Mouse (Mus musculus) liver, embryonic 11.5 days (tissue): Measurements from ENCODE around the gene Nsg1. TPM values are rescaled to one million over a fixed set of nuclear protein-coding genes. Genes with fewer than 3 reads are reported as not detected.

ENCODE experiments used
- ATAC-seq: fragments of 200-750 bp; cut with Nextera tagmentation; replicated peaks from 2 replicates; pipeline ENCODE4 v1.8.0; 2017; ENCODE audit warnings: moderate number of reproducible peaks, mild to moderate bottlenecking, moderate TSS enrichment, moderate library complexity; ENCODE audit not compliant: low FRiP score
- DNase-seq: peaks from one replicate; pipeline ENCODE4 v3.0.0-alpha.2; 2017; ENCODE audit warnings: low spot score
- H3K27ac ChIP-seq: fragments of 300-500 bp; sonication (generic); 2 replicates; pipeline ENCODE4 v1.5.1; 2014; ENCODE audit warnings: mild to moderate bottlenecking, low read depth, low read length, control low read depth
- H3K27me3 ChIP-seq: fragments of 300-500 bp; sonication (generic); replicated peaks from 2 replicates; pipeline ENCODE4 v1.6.1; 2014; ENCODE audit warnings: low read length, mixed read lengths; ENCODE audit not compliant: control insufficient read depth, insufficient read depth
- H3K36me3 ChIP-seq: fragments of 300-500 bp; sonication (generic); 2 replicates; pipeline ENCODE4 v1.6.1; 2014; ENCODE audit warnings: mild to moderate bottlenecking, low read length, moderate library complexity, mixed read lengths; ENCODE audit not compliant: control insufficient read depth, insufficient read depth
- H3K4me1 ChIP-seq: fragments of 300-500 bp; sonication (generic); replicated peaks from 2 replicates; pipeline ENCODE4 v1.6.1; 2014; ENCODE audit warnings: low read length, mixed read lengths; ENCODE audit not compliant: control insufficient read depth, insufficient read depth
- H3K4me2 ChIP-seq: fragments of 300-500 bp; sonication (generic); 2 replicates; pipeline ENCODE4 v1.6.1; 2014; ENCODE audit warnings: mild to moderate bottlenecking, control low read depth, moderate library complexity
- H3K4me3 ChIP-seq: fragments of 300-500 bp; sonication (generic); 2 replicates; pipeline ENCODE4 v1.5.1; 2014; ENCODE audit warnings: low read depth, low read length, control low read depth
- H3K9ac ChIP-seq: fragments of 300-500 bp; sonication (generic); 2 replicates; pipeline ENCODE4 v1.6.1; 2014; ENCODE audit warnings: low read depth, low read length, control low read depth
- H3K9me3 ChIP-seq: fragments of 300-500 bp; sonication (generic); 2 replicates; pipeline ENCODE4 v1.6.1; 2016; ENCODE audit warnings: low read length, inconsistent platforms, mixed read lengths; ENCODE audit not compliant: control insufficient read depth
- WGBS: fragments of 180-500 bp; shearing (Covaris S2); extraction: QIAGEN DNeasy Blood & Tissue Kit; methylation state at CpG from one replicate; pipeline ENCODE4 v1.1.7; 2014; 5-methylcytosine and 5-hydroxymethylcytosine counted together
- polyA plus RNA-seq: library from polyadenylated mRNA; unstranded; fragments of >200 nt; fragmentation: Nextera tagmentation; extraction: Ambion mirVana; gene quantifications from 2 replicates; pipeline ENCODE4 v1.2.1, GENCODE M21; 2014

The Nsg1 gene
- polyA plus RNA-seq, 1 experiment from 2014 or later: 5.6 TPM

DNA sequence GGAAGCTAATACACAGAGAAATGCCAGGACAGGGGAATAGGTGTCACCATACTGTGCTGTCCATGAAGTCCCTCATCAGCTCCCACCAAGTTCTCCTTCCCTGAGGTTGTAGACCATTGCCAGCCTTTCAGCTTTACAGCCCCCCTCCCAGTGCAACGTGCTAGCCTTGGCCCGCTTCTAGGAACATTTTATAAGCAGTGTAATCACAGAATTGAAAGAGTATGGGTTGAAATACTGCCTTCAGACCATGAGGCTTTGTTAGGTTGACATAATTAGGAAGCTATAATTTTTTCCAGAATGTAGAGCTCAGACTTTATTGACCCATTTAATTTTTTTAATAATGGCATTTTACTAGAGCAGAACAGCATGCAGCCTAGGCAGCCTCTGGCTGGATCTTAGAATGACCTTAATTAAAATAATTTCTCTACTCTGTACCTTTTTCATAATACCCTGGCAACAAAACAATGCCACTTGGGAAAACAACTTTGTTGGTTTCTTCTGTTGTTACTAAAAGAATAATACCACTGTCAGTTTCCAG, 60.5 kb downstream of the Nsg1 start:
- H3K4me1 ChIP-seq: no peaks in the 10 kb centered on the region
- H3K4me2 ChIP-seq: no peak overlapping the region
- no peaks in the 10 kb centered on the region for H3K9me3 ChIP-seq
- DNase-seq (no peak), ATAC-seq (no peak)
- H3K4me3 ChIP-seq: no peak overlapping the region
- H3K27me3 ChIP-seq: no peaks in the 10 kb centered on the region
- H3K36me3 ChIP-seq: no peaks in the 10 kb centered on the region
- H3K27ac ChIP-seq: no peak overlapping the region
- no peak overlapping the region for H3K9ac ChIP-seq
- 90% methylated on average over 2 of the region's 2 CpGs for WGBS

DNA sequence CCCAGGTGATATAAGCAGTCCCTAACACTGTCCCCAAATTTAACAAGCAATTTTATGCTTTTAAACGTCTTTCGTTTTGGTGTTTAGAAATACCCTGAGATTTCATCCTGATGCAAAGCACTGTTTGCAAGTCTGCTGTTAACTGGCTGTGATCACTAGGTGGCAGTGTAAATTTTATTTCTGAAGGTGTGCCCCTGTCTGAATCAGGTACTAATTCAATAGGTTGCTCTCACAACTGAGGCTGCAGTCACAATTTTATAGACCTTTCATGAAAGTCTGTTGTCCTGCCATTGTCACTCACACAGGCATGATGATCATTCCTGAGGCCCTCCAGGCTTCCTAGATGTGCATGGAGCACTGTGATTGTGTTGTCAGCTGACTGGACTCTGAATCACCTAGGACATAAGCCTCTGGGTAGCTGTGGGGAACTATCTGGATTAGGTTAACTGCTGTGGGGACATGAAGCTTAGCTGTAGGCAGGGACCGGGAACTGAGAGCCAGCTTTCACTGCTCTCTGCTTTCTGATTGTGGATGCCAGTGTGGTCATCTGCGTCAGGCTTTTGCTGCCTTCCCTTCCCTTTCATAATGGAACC, 62.1 kb downstream of the Nsg1 start:
- DNase-seq (no peak), ATAC-seq (no peak)
- H3K27ac ChIP-seq: no peak overlapping the region
- no peak overlapping the region for H3K4me2 ChIP-seq
- no peaks in the 10 kb centered on the region for H3K9me3 ChIP-seq
- no peaks in the 10 kb centered on the region for H3K36me3 ChIP-seq
- no peak overlapping the region for H3K4me3 ChIP-seq
- 77% methylated on average over 4 of the region's 4 CpGs for WGBS
- no peaks in the 10 kb centered on the region for H3K4me1 ChIP-seq
- H3K9ac ChIP-seq: no peak overlapping the region
- no peaks in the 10 kb centered on the region for H3K27me3 ChIP-seq

GRCm38 (mm10) chr5:38094331-38094730, 65.4 kb downstream of the Nsg1 start:
- H3K4me2 ChIP-seq: no peak overlapping the region
- no peak overlapping the region for H3K4me3 ChIP-seq
- H3K9ac ChIP-seq: no peak overlapping the region
- no peaks in the 10 kb centered on the region for H3K4me1 ChIP-seq
- no peak for ATAC-seq
- H3K27ac ChIP-seq: no peak overlapping the region
- H3K36me3 ChIP-seq: no peaks in the 10 kb centered on the region
- no peak for DNase-seq
- H3K27me3 ChIP-seq: no peaks in the 10 kb centered on the region
- H3K9me3 ChIP-seq: no peaks in the 10 kb centered on the region
- WGBS: 84% methylated on average over 2 of the region's 2 CpGs

DNA sequence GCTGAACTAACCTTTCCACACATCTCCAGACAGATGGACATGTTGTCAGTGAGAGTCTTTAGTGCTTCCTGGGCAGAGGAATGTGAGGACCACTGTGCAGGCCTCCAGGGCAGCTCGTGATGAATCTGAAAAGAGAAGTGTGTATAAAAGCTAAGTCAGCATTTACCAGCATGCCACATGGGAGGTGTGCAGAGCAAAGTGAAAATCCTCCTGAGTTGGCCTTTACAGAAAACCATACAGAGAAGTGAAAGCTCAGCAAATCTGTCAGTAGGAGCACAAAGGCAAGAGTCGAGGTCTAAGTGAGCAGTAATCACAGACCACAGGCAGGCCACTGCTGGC, 67.8 kb downstream of the Nsg1 start:
- DNase-seq: no peak
- no peaks in the 10 kb centered on the region for H3K27me3 ChIP-seq
- WGBS: 72% methylated on average over 2 of the region's 2 CpGs
- no peak overlapping the region for H3K9ac ChIP-seq
- no peak overlapping the region for H3K27ac ChIP-seq
- no peaks in the 10 kb centered on the region for H3K4me1 ChIP-seq
- no peaks in the 10 kb centered on the region for H3K9me3 ChIP-seq
- H3K4me2 ChIP-seq: no peak overlapping the region
- H3K36me3 ChIP-seq: no peaks in the 10 kb centered on the region
- no peak for ATAC-seq
- H3K4me3 ChIP-seq: no peak overlapping the region

DNA sequence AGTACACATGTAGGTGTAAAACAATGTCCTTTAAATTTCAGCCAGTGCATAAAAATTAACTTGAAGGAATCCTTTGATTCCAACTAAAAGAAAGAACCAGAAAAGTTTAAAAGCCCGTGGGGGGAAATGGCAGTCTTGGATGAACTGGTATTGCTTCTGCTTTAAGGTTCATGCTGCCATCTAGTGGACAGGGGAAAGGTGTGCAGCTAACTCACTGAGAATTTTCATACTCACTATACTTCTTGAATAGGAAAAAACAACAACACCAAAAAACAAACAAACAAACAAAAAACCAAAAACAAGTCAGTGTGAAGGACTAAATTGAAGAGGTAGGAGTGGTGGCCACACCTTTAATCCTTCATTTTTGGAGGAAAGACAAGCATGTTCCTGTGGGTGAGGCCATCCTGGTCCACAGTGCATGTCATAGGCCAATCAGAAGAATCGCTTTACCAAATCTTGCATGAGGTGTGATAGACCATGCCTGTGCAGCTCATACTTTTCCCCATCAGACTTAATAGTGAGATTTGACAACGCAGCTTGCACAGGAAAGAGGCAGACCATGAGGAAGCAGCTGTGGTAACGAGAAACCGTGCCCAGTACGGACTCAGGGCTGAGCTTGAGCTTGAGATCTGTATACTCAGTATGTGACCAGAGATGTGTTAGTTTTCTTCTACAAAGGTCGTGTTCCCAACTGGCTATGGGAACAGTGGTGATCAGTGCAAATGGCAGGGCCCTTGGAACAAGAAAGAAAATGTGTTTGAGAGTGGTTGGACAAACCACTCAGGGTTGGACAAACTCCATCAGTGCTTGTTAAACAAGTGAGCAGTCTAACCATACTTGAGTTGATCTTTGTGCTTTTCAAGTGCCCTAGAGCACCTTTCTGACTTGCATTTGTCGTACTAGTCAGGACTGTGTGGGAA, 68.4 kb downstream of the Nsg1 start:
- no peak for ATAC-seq

GRCm38 (mm10) chr5:38090581-38090980, 69.1 kb downstream of the Nsg1 start:
- DNase-seq: no peak

More for the DNA sequence above, 68.4 kb downstream of the Nsg1 start:
- DNase-seq: no peak
- no peak overlapping the region for H3K9ac ChIP-seq
- no peak overlapping the region for H3K27ac ChIP-seq
- H3K36me3 ChIP-seq: no peaks in the 10 kb centered on the region
- H3K4me2 ChIP-seq: no peak overlapping the region
- H3K27me3 ChIP-seq: no peaks in the 10 kb centered on the region
- H3K4me1 ChIP-seq: no peaks in the 10 kb centered on the region
- no peak overlapping the region for H3K4me3 ChIP-seq
- H3K9me3 ChIP-seq: no peaks in the 10 kb centered on the region
- WGBS: 70% methylated on average over 8 of the region's 8 CpGs

DNA sequence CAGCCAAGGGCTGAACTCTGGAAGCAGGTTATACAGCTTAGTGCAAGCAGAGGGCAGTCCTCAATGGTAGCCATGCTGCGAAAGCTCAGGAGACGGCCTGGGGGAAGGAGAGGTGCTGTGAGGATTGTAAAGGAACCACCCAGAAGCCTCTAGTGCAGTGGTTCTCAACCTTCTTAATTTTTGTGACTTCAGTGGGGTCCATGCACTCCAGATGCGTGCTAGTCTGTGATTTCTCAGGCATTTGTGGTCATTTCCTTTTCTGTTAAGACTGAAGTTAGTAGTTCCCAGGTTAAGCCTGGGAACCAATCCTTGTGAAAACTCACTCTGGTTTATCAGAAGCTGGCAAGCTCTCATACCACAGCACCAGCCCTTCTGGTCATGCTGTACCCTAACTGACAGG, 69.6 kb downstream of the Nsg1 start:
- Histone ChIP-seq H3K4me1 (no peaks in the 10 kb centered on the region), H3K27ac (no peak overlapping the region), H3K4me3 (no peak overlapping the region), H3K36me3 (no peaks in the 10 kb centered on the region), H3K9ac (no peak overlapping the region), H3K9me3 (no peaks in the 10 kb centered on the region), H3K27me3 (no peaks in the 10 kb centered on the region), H3K4me2 (no peak overlapping the region)
- no peak for DNase-seq
- ATAC-seq: no peak
- 87% methylated on average over 3 of the region's 3 CpGs for WGBS

More at GRCm38 (mm10) chr5:38090581-38090980, 69.1 kb downstream of the Nsg1 start:
- H3K4me3 ChIP-seq: no peak overlapping the region
- H3K9me3 ChIP-seq: no peaks in the 10 kb centered on the region
- no peaks in the 10 kb centered on the region for H3K27me3 ChIP-seq
- ATAC-seq: no peak
- H3K36me3 ChIP-seq: no peaks in the 10 kb centered on the region
- no peaks in the 10 kb centered on the region for H3K4me1 ChIP-seq
- H3K4me2 ChIP-seq: no peak overlapping the region
- H3K9ac ChIP-seq: no peak overlapping the region
- 67% methylated on average over 3 of the region's 3 CpGs for WGBS
- H3K27ac ChIP-seq: no peak overlapping the region
